Mouse (Mus musculus): Measurements from ENCODE around the gene F2rl1.
"Not testable (repeated sequence)": the region's sequence is repeated elsewhere in the genome, so short reads cannot be mapped to it uniquely, and the experiment has no call there.

Gene F2rl1

GRCm38 (mm10) chr13:95533640-95534039, 8.6 kb upstream of the F2rl1 start:
- DNase-seq (ENCODE audit: low spot score) = no peak

- DNase-seq (ENCODE audit: low spot score) = not testable (repeated sequence)
Measured at GRCm38 (mm10) chr13:95533121-95533520, 8.1 kb upstream of the F2rl1 start.

GRCm38 (mm10) chr13:95531273-95532045, 6.4 kb upstream of the F2rl1 start:
- no peak for DNase-seq (ENCODE audit: low spot score)

GRCm38 (mm10) chr13:95529246-95529645, 4.2 kb upstream of the F2rl1 start:
- no peak for DNase-seq (ENCODE audit: low spot score)

- DNase-seq (ENCODE audit: low spot score) = no peak
Measured at GRCm38 (mm10) chr13:95524424-95524673, 678 bp downstream of the F2rl1 start.

GRCm38 (mm10) chr13:95523659-95524423, 1.2 kb downstream of the F2rl1 start:
- DNase-seq (ENCODE audit: low spot score) = no peak

GRCm38 (mm10) chr13:95522176-95522575, 2.9 kb downstream of the F2rl1 start:
- DNase-seq (ENCODE audit: low spot score) = no peak

GRCm38 (mm10) chr13:95521029-95521428, 4.0 kb downstream of the F2rl1 start:
- DNase-seq (ENCODE audit: low spot score) = no peak

GRCm38 (mm10) chr13:95514756-95515155, 10.3 kb downstream of the F2rl1 start:
- DNase-seq (ENCODE audit: low spot score) = no peak

GRCm38 (mm10) chr13:95510054-95510453, 15.0 kb downstream of the F2rl1 start:
- DNase-seq (ENCODE audit: low spot score) = no peak

GRCm38 (mm10) chr13:95503279-95503917, 21.6 kb downstream of the F2rl1 start:
- no peak for DNase-seq (ENCODE audit: low spot score)

GRCm38 (mm10) chr13:95496601-95497000, 28.4 kb downstream of the F2rl1 start:
- DNase-seq (ENCODE audit: low spot score) = no peak

- DNase-seq (ENCODE audit: low spot score) = no peak
Measured at GRCm38 (mm10) chr13:95494812-95495211, 30.2 kb downstream of the F2rl1 start.

GRCm38 (mm10) chr13:95493296-95493695, 31.7 kb downstream of the F2rl1 start:
- no peak for DNase-seq (ENCODE audit: low spot score)

- no peak for DNase-seq (ENCODE audit: low spot score)
Measured at GRCm38 (mm10) chr13:95491327-95491726, 33.7 kb downstream of the F2rl1 start.

- DNase-seq (ENCODE audit: low spot score) = no peak
Measured at GRCm38 (mm10) chr13:95484664-95485063, 40.4 kb downstream of the F2rl1 start.

GRCm38 (mm10) chr13:95481428-95481827, 43.6 kb downstream of the F2rl1 start:
- peak; percentile 38 for DNase-seq (ENCODE audit: low spot score)

GRCm38 (mm10) chr13:95478671-95479413, 46.2 kb downstream of the F2rl1 start, which contains the start of gene S100z:
S100z (minus strand) TSS chr13:95478721.
- no peak for DNase-seq (ENCODE audit: low spot score)

GRCm38 (mm10) chr13:95477173-95477572, 47.9 kb downstream of the F2rl1 start:
- DNase-seq (ENCODE audit: low spot score) = no peak

GRCm38 (mm10) chr13:95475124-95475523, 49.9 kb downstream of the F2rl1 start:
- DNase-seq (ENCODE audit: low spot score) = no peak

GRCm38 (mm10) chr13:95474294-95474693, 50.7 kb downstream of the F2rl1 start:
- DNase-seq (ENCODE audit: low spot score) = no peak

- no peak for DNase-seq (ENCODE audit: low spot score)
Measured at GRCm38 (mm10) chr13:95470970-95471369, 54.1 kb downstream of the F2rl1 start.
